Mouse (Mus musculus): Measurements from ENCODE around the gene Cd3g. TPM values are rescaled to one million over a fixed set of nuclear protein-coding genes. Genes with fewer than 3 reads are reported as not detected.
A peak's percentile ranks its signal among the peaks of the same experiment; 100 is the strongest.

The Cd3g gene
- total RNA-seq, 2 experiments from 2014 or later, result not detected

GRCm38 (mm10) chr9:44920374-44921122, 59.7 kb downstream of the Cd3g start, which contains the start of gene Atp5l:
Gene Atp5l (minus strand): TSS chr9:44920742.
- DNase-seq (ENCODE audit: low spot score in 2 of 2), result peak; percentile 81 to 82

GRCm38 (mm10) chr9:44919606-44920005, 60.6 kb downstream of the Cd3g start:
- DNase-seq (ENCODE audit: low spot score in 2 of 2), result no peak

Other genes starting within 250 kb of the Cd3g start
- 10 to 100 TPM; 59.0 to 67.4 TPM for gene Phldb1, start 245.2 kb downstream of the Cd3g start, total RNA-seq (2021)
- 10 to 100 TPM; 90.0 to 95.3 TPM for gene Arcn1, start 212.6 kb downstream of the Cd3g start, total RNA-seq (2021)
- gene Ift46, start 212.5 kb downstream of the Cd3g start, total RNA-seq (2021), result 10 to 100 TPM; 67.8 to 72.0 TPM
- gene Tmem25, start 181.1 kb downstream of the Cd3g start, total RNA-seq (2021), result 10 to 100 TPM; 52.2 to 66.1 TPM
- gene Ttc36, start 177.4 kb downstream of the Cd3g start, total RNA-seq (2021), result under 1 TPM; 0.80 to 0.95 TPM
- gene Kmt2a, start 99.1 kb downstream of the Cd3g start, total RNA-seq (2021), result 10 to 100 TPM; 84.1 to 88.1 TPM
- 100 to 1,000 TPM; 316 to 362 TPM for gene Atp5l, start 59.7 kb downstream of the Cd3g start, total RNA-seq (2021)
- 10 to 100 TPM; 66.7 to 69.0 TPM for gene Ube4a, start 14.8 kb downstream of the Cd3g start, total RNA-seq (2021)
- gene Cd3d, start 1.4 kb upstream of the Cd3g start, total RNA-seq (2021), result not detected
- gene Cd3e, start 29.2 kb upstream of the Cd3g start, total RNA-seq (2021), result not detected
- 1 to 10 TPM; 1.9 TPM for gene Mpzl2, start 59.4 kb upstream of the Cd3g start, total RNA-seq (2021)
- 1 to 10 TPM; 4.5 to 5.2 TPM for gene Mpzl3, start 74.8 kb upstream of the Cd3g start, total RNA-seq (2021)
- 1 to 10 TPM in 1 of 2 experiments, under 1 TPM in 1; 0.35 to 1.3 TPM for gene Jaml, start 98.8 kb upstream of the Cd3g start, total RNA-seq (2021)
- 100 to 1,000 TPM; 267 to 274 TPM for gene Scn2b, start 137.4 kb upstream of the Cd3g start, total RNA-seq (2021)
- gene Scn4b, start 158.0 kb upstream of the Cd3g start, total RNA-seq (2021), result 10 to 100 TPM; 87.0 to 91.4 TPM
- 1 to 10 TPM in 1 of 2 experiments, under 1 TPM in 1; 0.84 to 1.3 TPM for gene BC049352, start 201.6 kb upstream of the Cd3g start, total RNA-seq (2021)
- under 1 TPM in 1 of 2 experiments, not detected in 1; 0.28 TPM for gene Tmprss4, start 223.7 kb upstream of the Cd3g start, total RNA-seq (2021)

Measured in left cerebral cortex, adult 18-20 months (tissue).